Mouse (Mus musculus) ovary, postnatal 36 days (tissue): ENCODE results near the gene A430078G23Rik.
A peak's percentile ranks its signal among the peaks of the same experiment; 100 is the strongest.

Experiments used
- DNase-seq: peaks from one replicate; pipeline ENCODE4 v3.0.0; 2022; ENCODE audit warnings: low spot score, mixed read lengths

Gene A430078G23Rik

GRCm38 (mm10) chr8:3411901-3412301 lies 58.7 kb downstream of the A430078G23Rik start:
- no peak for DNase-seq

- DNase-seq = no peak
Measured at GRCm38 (mm10) chr8:3412816-3413215, 59.6 kb downstream of the A430078G23Rik start.

- DNase-seq = no peak
Measured at GRCm38 (mm10) chr8:3414639-3415190, 61.5 kb downstream of the A430078G23Rik start.

GRCm38 (mm10) chr8:3415259-3415658 lies 62.0 kb downstream of the A430078G23Rik start:
- DNase-seq = no peak

- no peak for DNase-seq
Measured at GRCm38 (mm10) chr8:3415661-3416060, 62.4 kb downstream of the A430078G23Rik start.

- DNase-seq = no peak
Measured at GRCm38 (mm10) chr8:3416846-3417245, 63.6 kb downstream of the A430078G23Rik start.

- no peak for DNase-seq
Measured at GRCm38 (mm10) chr8:3417455-3417854, 64.2 kb downstream of the A430078G23Rik start.

GRCm38 (mm10) chr8:3418101-3418500 lies 64.9 kb downstream of the A430078G23Rik start:
- no peak for DNase-seq

GRCm38 (mm10) chr8:3420105-3420706 lies 67.0 kb downstream of the A430078G23Rik start:
- peak; percentile 16 for DNase-seq

- no peak for DNase-seq
Measured at GRCm38 (mm10) chr8:3421507-3421906, 68.3 kb downstream of the A430078G23Rik start.

GRCm38 (mm10) chr8:3425217-3425616 lies 72.0 kb downstream of the A430078G23Rik start:
- no peak for DNase-seq

GRCm38 (mm10) chr8:3426211-3426610 lies 73.0 kb downstream of the A430078G23Rik start:
- no peak for DNase-seq

GRCm38 (mm10) chr8:3428426-3428825 lies 75.2 kb downstream of the A430078G23Rik start:
- no peak for DNase-seq

GRCm38 (mm10) chr8:3429966-3430365 lies 76.8 kb downstream of the A430078G23Rik start:
- DNase-seq = peak; percentile 31

- no peak for DNase-seq
Measured at GRCm38 (mm10) chr8:3431113-3431512, 77.9 kb downstream of the A430078G23Rik start.

- no peak for DNase-seq
Measured at GRCm38 (mm10) chr8:3436492-3436891, 83.3 kb downstream of the A430078G23Rik start.

- DNase-seq = no peak
Measured at GRCm38 (mm10) chr8:3439510-3439909, 86.3 kb downstream of the A430078G23Rik start.
